Mouse (Mus musculus) heart, postnatal 0 days (tissue): ENCODE measurements at regions not wholly inside any gene's neighbourhood (a gene's known extent, or its start where the extent isn't known, plus 50 kb on each side); places are given as distances from the start of the nearest gene placed in this dataset.

Source experiments
- ATAC-seq: fragments of 200-750 bp; cut with Nextera tagmentation; 2 replicates; pipeline ENCODE4 v1.8.0; 2017; ENCODE audit warnings: low read depth, moderate number of reproducible peaks, moderate library complexity; ENCODE audit not compliant: insufficient read depth
- DNase-seq: peaks from one replicate; pipeline ENCODE4 v3.0.0-alpha.2; 2016; ENCODE audit warnings: low spot score
- H3K27ac ChIP-seq: fragments of 300-500 bp; sonication (generic); 2 replicates; pipeline ENCODE4 v1.5.1; 2014; ENCODE audit warnings: low read depth, mild to moderate bottlenecking
- H3K27me3 ChIP-seq: fragments of 300-500 bp; sonication (generic); 2 replicates; pipeline ENCODE4 v1.6.1; 2014; ENCODE audit warnings: low read length, mixed read lengths; ENCODE audit not compliant: control insufficient read depth, insufficient read depth
- H3K36me3 ChIP-seq: fragments of 300-500 bp; sonication (generic); replicated peaks from 2 replicates; pipeline ENCODE4 v1.6.1; 2014; ENCODE audit warnings: low read length, mixed read lengths; ENCODE audit not compliant: control insufficient read depth, insufficient read depth
- H3K4me1 ChIP-seq: fragments of 300-500 bp; sonication (generic); 2 replicates; pipeline ENCODE4 v1.6.1; 2014; ENCODE audit warnings: antibody characterized with exemption; ENCODE audit not compliant: control insufficient read depth, insufficient read depth
- H3K4me2 ChIP-seq: fragments of 300-500 bp; sonication (generic); 2 replicates; pipeline ENCODE4 v1.6.1; 2014; ENCODE audit warnings: low read depth, mild to moderate bottlenecking, low read length, moderate library complexity
- H3K4me3 ChIP-seq: fragments of 300-500 bp; sonication (generic); 2 replicates; pipeline ENCODE4 v1.5.1; 2014; ENCODE audit warnings: low read depth, low read length
- H3K9ac ChIP-seq: fragments of 300-500 bp; sonication (generic); replicated peaks from 2 replicates; pipeline ENCODE4 v1.6.1; 2014; ENCODE audit warnings: low read depth, low read length, mixed read lengths
- H3K9me3 ChIP-seq: fragments of 300-500 bp; sonication (generic); replicated peaks from 2 replicates; pipeline ENCODE4 v1.6.1; 2016; ENCODE audit warnings: low read length; ENCODE audit not compliant: control insufficient read depth
- CTCF ChIP-seq: IDR thresholded peaks from 2 replicates; pipeline ENCODE4 v1.5.1; 2016; ENCODE audit warnings: antibody characterized with exemption, control low read depth, low read depth
- EP300 ChIP-seq: IDR thresholded peaks from 2 replicates; pipeline ENCODE4 v1.6.1; 2016; ENCODE audit warnings: antibody characterized with exemption, low read depth
- WGBS: fragments of 180-500 bp; shearing (Covaris S2); extraction: QIAGEN DNeasy Blood & Tissue Kit; methylation state at CpG from one replicate; pipeline ENCODE4 v1.1.7; 2014; 5-methylcytosine and 5-hydroxymethylcytosine counted together

GRCm38 (mm10) chr5:111957698-111958097, 224.0 kb downstream of the Gm26897 start:
- Histone ChIP-seq H3K4me1 (no peaks in the 10 kb centered on the region), H3K9ac (no peak overlapping the region), H3K27ac (no peak overlapping the region), H3K4me2 (0 out of 2 replicates have a peak overlapping the region, but pooled peaks have one; percentile 9), H3K4me3 (no peak overlapping the region), H3K27me3 (0 out of 2 replicates have a peak, but pooled peaks cover 4% of the 10 kb centered on the region), H3K9me3 (no peaks in the 10 kb centered on the region), H3K36me3 (no peaks in the 10 kb centered on the region)
- DNase-seq: no peak
- ATAC-seq: no peak
- no peak for TF ChIP-seq CTCF
- TF ChIP-seq EP300: no peak
- 54% methylated on average over 28 of the region's 28 CpGs for WGBS

GRCm38 (mm10) chr5:111958226-111958625, 224.5 kb downstream of the Gm26897 start:
- no peaks in the 10 kb centered on the region for H3K9me3 ChIP-seq
- ATAC-seq: no peak
- H3K9ac ChIP-seq: no peak overlapping the region
- no peaks in the 10 kb centered on the region for H3K36me3 ChIP-seq
- H3K27me3 ChIP-seq: 0 out of 2 replicates have a peak, but pooled peaks cover 4% of the 10 kb centered on the region
- no peak overlapping the region for H3K4me3 ChIP-seq
- no peaks in the 10 kb centered on the region for H3K4me1 ChIP-seq
- no peak overlapping the region for H3K4me2 ChIP-seq
- WGBS: 49% methylated on average over 17 of the region's 17 CpGs
- TF ChIP-seq CTCF: no peak
- TF ChIP-seq EP300: no peak
- DNase-seq: no peak
- H3K27ac ChIP-seq: no peak overlapping the region

DNA sequence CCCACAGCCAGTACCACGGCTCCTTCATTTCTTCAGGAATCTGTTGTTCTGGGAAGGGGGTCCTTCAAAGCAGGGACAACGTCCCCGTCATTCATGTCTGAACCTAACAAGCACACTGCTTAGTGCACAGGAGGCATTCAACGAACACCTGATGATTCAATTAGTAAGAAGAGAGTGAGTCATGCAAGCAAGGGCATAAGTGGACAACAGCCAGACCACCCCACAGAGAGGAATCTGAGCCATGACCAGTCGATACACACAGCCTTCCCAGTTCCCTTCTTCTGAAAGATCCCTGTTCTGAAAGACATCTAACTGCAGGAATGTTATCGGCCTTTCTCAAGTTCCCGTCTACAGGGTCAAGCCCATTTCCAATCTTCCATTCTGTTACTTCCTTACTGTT, 231.6 kb downstream of the Gm26897 start:
- TF ChIP-seq CTCF (no peak), EP300 (no peak)
- ATAC-seq: no peak

DNA sequence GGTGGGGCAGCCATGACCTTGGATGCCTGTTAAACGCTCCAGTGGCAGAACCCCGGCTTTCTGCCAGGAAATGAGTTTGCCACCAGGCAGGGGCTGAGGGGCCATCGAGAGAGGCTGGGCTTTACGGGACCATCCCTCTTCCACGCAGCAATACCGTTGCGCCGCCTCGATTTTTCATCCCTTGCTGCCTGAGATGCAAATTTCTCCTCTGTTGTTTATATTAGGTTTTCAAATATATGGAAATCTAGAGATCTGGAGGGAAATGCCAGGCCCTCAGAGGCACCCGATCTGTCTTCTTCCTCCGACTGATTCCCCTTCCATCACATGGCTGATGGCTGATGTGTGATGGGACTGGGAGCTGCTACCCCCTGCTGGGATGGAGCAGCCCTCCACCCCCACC, 234.4 kb downstream of the Gm26897 start:
- Histone ChIP-seq H3K36me3 (no peaks in the 10 kb centered on the region), H3K27me3 (no peaks in the 10 kb centered on the region), H3K27ac (no peak overlapping the region), H3K4me1 (no peaks in the 10 kb centered on the region), H3K9me3 (peaks cover 3% of the 10 kb centered on the region; the same call in 1 of the 2 replicates), H3K9ac (no peak overlapping the region), H3K4me2 (no peak overlapping the region), H3K4me3 (no peak overlapping the region)
- 67% methylated on average over 11 of the region's 11 CpGs for WGBS
- no peak for ATAC-seq
- no peak for DNase-seq
- TF ChIP-seq CTCF (no peak), EP300 (no peak)

More for the DNA sequence above, 231.6 kb downstream of the Gm26897 start:
- 79% methylated on average over 7 of the region's 7 CpGs for WGBS
- no peak for DNase-seq
- H3K27ac ChIP-seq: no peak overlapping the region
- H3K9me3 ChIP-seq: peaks cover 3% of the 10 kb centered on the region; the same call in 1 of the 2 replicates
- no peak overlapping the region for H3K4me2 ChIP-seq
- H3K4me3 ChIP-seq: no peak overlapping the region
- no peaks in the 10 kb centered on the region for H3K36me3 ChIP-seq
- no peak overlapping the region for H3K9ac ChIP-seq
- no peaks in the 10 kb centered on the region for H3K27me3 ChIP-seq
- H3K4me1 ChIP-seq: no peaks in the 10 kb centered on the region

DNA sequence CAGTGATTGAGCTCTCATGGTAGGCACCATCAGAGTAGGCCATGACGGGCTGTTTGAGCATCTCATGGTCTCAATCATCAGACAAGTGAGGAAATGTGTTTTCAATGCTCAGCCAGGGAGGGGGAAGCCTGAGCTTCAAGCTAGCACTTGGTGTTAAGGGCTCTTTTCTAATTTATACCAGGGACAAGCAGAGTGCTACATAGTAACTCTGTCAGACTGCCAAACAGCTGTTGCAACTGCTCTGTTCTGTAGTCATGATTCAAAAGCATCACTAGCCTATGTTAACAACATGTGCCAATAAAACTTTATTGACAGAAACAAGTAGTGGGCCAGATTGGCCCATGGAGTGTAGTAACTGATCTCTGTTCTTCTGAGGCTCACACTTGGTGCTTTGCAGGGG, 235.0 kb downstream of the Gm26897 start:
- DNase-seq (no peak), ATAC-seq (no peak)
- Histone ChIP-seq H3K4me2 (no peak overlapping the region), H3K9me3 (peaks cover 3% of the 10 kb centered on the region; the same call in 1 of the 2 replicates), H3K4me3 (no peak overlapping the region), H3K36me3 (no peaks in the 10 kb centered on the region), H3K27ac (no peak overlapping the region), H3K27me3 (no peaks in the 10 kb centered on the region), H3K4me1 (no peaks in the 10 kb centered on the region), H3K9ac (no peak overlapping the region)
- WGBS: 64% methylated on average over 1 of the region's 1 CpGs
- TF ChIP-seq CTCF: no peak

DNA sequence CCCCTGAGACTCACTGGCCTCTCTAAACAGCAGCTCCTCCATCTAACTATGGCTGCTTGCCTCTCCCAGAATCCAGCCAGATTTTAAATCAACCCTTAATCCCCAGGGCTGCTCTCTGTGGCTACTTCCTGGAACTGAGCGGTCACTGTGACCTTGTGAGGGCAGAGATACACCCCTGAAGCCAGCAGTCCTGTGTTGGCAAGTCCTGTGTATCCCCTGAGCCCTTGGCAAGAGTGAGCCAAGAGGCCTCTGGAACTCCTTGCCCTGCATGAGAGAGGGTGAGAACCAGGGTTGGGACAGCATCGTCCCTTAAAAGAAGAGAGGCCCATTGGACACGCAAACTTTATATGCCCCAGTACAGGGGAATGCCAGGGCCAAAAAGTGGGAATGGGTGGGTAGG, 237.5 kb downstream of the Gm26897 start:
- WGBS: 70% methylated on average over 3 of the region's 3 CpGs
- no peak for DNase-seq
- ATAC-seq: no peak

More for the DNA sequence above, 237.5 kb downstream of the Gm26897 start:
- no peaks in the 10 kb centered on the region; the same call in none of the 2 replicates for H3K9me3 ChIP-seq
- no peak overlapping the region for H3K4me3 ChIP-seq
- H3K9ac ChIP-seq: no peak overlapping the region
- no peak overlapping the region for H3K27ac ChIP-seq
- no peak for TF ChIP-seq CTCF
- TF ChIP-seq EP300: no peak
- no peaks in the 10 kb centered on the region for H3K27me3 ChIP-seq
- no peak overlapping the region for H3K4me2 ChIP-seq
- no peaks in the 10 kb centered on the region for H3K4me1 ChIP-seq
- no peaks in the 10 kb centered on the region for H3K36me3 ChIP-seq
